Mouse (Mus musculus) heart, postnatal 10 days (tissue): ENCODE results near the gene Tctn3. TPM values are rescaled to one million over a fixed set of nuclear protein-coding genes. Genes with fewer than 3 reads are reported as not detected.
"Not testable (repeated sequence)": the region's sequence is repeated elsewhere in the genome, so short reads cannot be mapped to it uniquely, and the experiment has no call there.

Source experiments
- DNase-seq, 2 experiments: peaks; one replicate each; pipeline ENCODE4 v3.0.0; 2021
- intact Hi-C: fragments of 180-260 bp; cut with DNase I; formaldehyde crosslinking; loops from one replicate; pipeline ENCODE4 v1.15.1; 2025
- total RNA-seq, 2 experiments: library from RNA; stranded (reverse); gene quantifications; 2 replicates each; pipeline ENCODE4 v1.2.3; 2021

The Tctn3 gene
- total RNA-seq, 2 experiments from 2014 or later, result 8.9 to 9.3 TPM

- DNase-seq, result no peak
- intact Hi-C loops, result no loop called here
These were observed 48.0 kb downstream of the Tctn3 start for GRCm38 (mm10) chr19:40563880-40564645.

GRCm38 (mm10) chr19:40561521-40561920, 50.5 kb downstream of the Tctn3 start:
- DNase-seq, intact Hi-C loops: not testable (repeated sequence)

GRCm38 (mm10) chr19:40556029-40556428, 56.0 kb downstream of the Tctn3 start:
- intact Hi-C loops, result no loop called here
- DNase-seq, result no peak

- intact Hi-C loops, result no loop called here
- DNase-seq, result no peak
These were observed 56.9 kb downstream of the Tctn3 start for GRCm38 (mm10) chr19:40555136-40555535.

- DNase-seq, result no peak
- intact Hi-C loops, result no loop called here
These were observed 57.7 kb downstream of the Tctn3 start for GRCm38 (mm10) chr19:40554343-40554742.

GRCm38 (mm10) chr19:40553849-40554248, 58.2 kb downstream of the Tctn3 start:
- DNase-seq, result no peak
- intact Hi-C loops, result no loop called here

GRCm38 (mm10) chr19:40553014-40553789, 58.8 kb downstream of the Tctn3 start:
- intact Hi-C loops, result no loop called here
- no peak for DNase-seq

- intact Hi-C loops, result no loop called here
- DNase-seq, result peak in 1 of 2 experiments; percentile 36
These were observed 62.4 kb downstream of the Tctn3 start for GRCm38 (mm10) chr19:40549516-40550135.

- no peak for DNase-seq
- intact Hi-C loops, result no loop called here
These were observed 63.1 kb downstream of the Tctn3 start for GRCm38 (mm10) chr19:40548796-40549515.

GRCm38 (mm10) chr19:40548386-40548785, 63.6 kb downstream of the Tctn3 start:
- intact Hi-C loops, result no loop called here
- DNase-seq, result no peak

Other genes with a start within 250 kb of the Tctn3 start
- 100 to 1,000 TPM; 355 to 547 TPM for gene Sorbs1, start 98.5 kb downstream of the Tctn3 start, total RNA-seq
- gene Aldh18a1, start 23.8 kb downstream of the Tctn3 start, total RNA-seq, result 10 to 100 TPM; 15.6 to 19.6 TPM
- 10 to 100 TPM; 33.4 to 42.2 TPM for gene Entpd1, start 133 bp upstream of the Tctn3 start, total RNA-seq
- gene Cc2d2b, start 136.5 kb upstream of the Tctn3 start, total RNA-seq, result not detected
- 1 to 10 TPM; 7.8 to 8.7 TPM for gene Ccnj, start 219.0 kb upstream of the Tctn3 start, total RNA-seq